Mouse (Mus musculus) left cerebral cortex, adult 9 months (tissue): ENCODE measurements around the gene Pde4d.
"Not testable (repeated sequence)": the region's sequence is repeated elsewhere in the genome, so short reads cannot be mapped to it uniquely, and the experiment has no call there.

ENCODE experiments used
- DNase-seq, 2 experiments: peaks; one replicate each; pipeline ENCODE4 v3.0.0; 2022; ENCODE audit warnings: low spot score in 2 of 2

The Pde4d gene

GRCm38 (mm10) chr13:108692883-108693550 is 243.3 kb downstream of the Pde4d start:
- peak; percentile 6 to 30 for DNase-seq

GRCm38 (mm10) chr13:108705441-108705840 is 255.7 kb downstream of the Pde4d start:
- DNase-seq = no peak

GRCm38 (mm10) chr13:108714032-108714431 is 264.3 kb downstream of the Pde4d start:
- no peak for DNase-seq

GRCm38 (mm10) chr13:108715029-108715428 is 265.3 kb downstream of the Pde4d start:
- no peak for DNase-seq

- peak in 1 of 2 experiments; percentile 5 for DNase-seq
Measured at GRCm38 (mm10) chr13:108722234-108722633, 272.5 kb downstream of the Pde4d start.

GRCm38 (mm10) chr13:108734356-108734755 is 284.6 kb downstream of the Pde4d start:
- not testable (repeated sequence) for DNase-seq

GRCm38 (mm10) chr13:108751155-108751840 is 301.6 kb downstream of the Pde4d start:
- no peak for DNase-seq

- no peak for DNase-seq
Measured at GRCm38 (mm10) chr13:108757477-108757876, 307.7 kb downstream of the Pde4d start.

GRCm38 (mm10) chr13:108758331-108758730 is 308.6 kb downstream of the Pde4d start:
- DNase-seq = no peak

GRCm38 (mm10) chr13:108759140-108759539 is 309.4 kb downstream of the Pde4d start:
- DNase-seq = no peak

- no peak for DNase-seq
Measured at GRCm38 (mm10) chr13:108763295-108763694, 313.5 kb downstream of the Pde4d start.

- peak in 1 of 2 experiments; percentile 4 for DNase-seq
Measured at GRCm38 (mm10) chr13:108766020-108766727, 316.4 kb downstream of the Pde4d start.

GRCm38 (mm10) chr13:108769465-108770056 is 319.8 kb downstream of the Pde4d start:
- no peak for DNase-seq

- DNase-seq = no peak
Measured at GRCm38 (mm10) chr13:108772386-108772785, 322.6 kb downstream of the Pde4d start.

- DNase-seq = no peak
Measured at GRCm38 (mm10) chr13:108774981-108775380, 325.2 kb downstream of the Pde4d start.

GRCm38 (mm10) chr13:108775882-108776281 is 326.1 kb downstream of the Pde4d start:
- peak in 1 of 2 experiments; percentile 11 for DNase-seq

- DNase-seq = not testable (repeated sequence)
Measured at GRCm38 (mm10) chr13:108797620-108798019, 347.9 kb downstream of the Pde4d start.

GRCm38 (mm10) chr13:108809191-108809590 is 359.4 kb downstream of the Pde4d start:
- DNase-seq = no peak

- DNase-seq = peak; percentile 5 to 15
Measured at GRCm38 (mm10) chr13:108812956-108813355, 363.2 kb downstream of the Pde4d start.

- DNase-seq = no peak
Measured at GRCm38 (mm10) chr13:108819846-108820408, 370.2 kb downstream of the Pde4d start.

GRCm38 (mm10) chr13:108820487-108820886 is 370.7 kb downstream of the Pde4d start:
- DNase-seq = no peak

- no peak for DNase-seq
Measured at GRCm38 (mm10) chr13:108821270-108821669, 371.5 kb downstream of the Pde4d start.
